Mouse (Mus musculus) cerebellum, postnatal 36 days (tissue): ENCODE measurements around the gene Tnrc6c.

Source experiments
- DNase-seq, 2 experiments: peaks; one replicate each; pipeline ENCODE4 v3.0.0; 2021 to 2022; ENCODE audit warnings: mixed read lengths in 2 of 2

Tnrc6c gene

GRCm38 (mm10) chr11:117638809-117639208 is 15.3 kb upstream of the Tnrc6c start:
- DNase-seq: no peak

- no peak for DNase-seq
Observed at GRCm38 (mm10) chr11:117639331-117639970, 14.6 kb upstream of the Tnrc6c start.

GRCm38 (mm10) chr11:117642181-117642580 is 11.9 kb upstream of the Tnrc6c start:
- DNase-seq: no peak

GRCm38 (mm10) chr11:117643240-117643639 is 10.8 kb upstream of the Tnrc6c start:
- peak; percentile 35 to 59 for DNase-seq

GRCm38 (mm10) chr11:117646786-117647185 is 7.3 kb upstream of the Tnrc6c start:
- no peak for DNase-seq

- DNase-seq: no peak
Observed at GRCm38 (mm10) chr11:117648005-117648404, 6.1 kb upstream of the Tnrc6c start.

GRCm38 (mm10) chr11:117650721-117651644 is 3.1 kb upstream of the Tnrc6c start:
- DNase-seq: no peak

- no peak for DNase-seq
Observed at GRCm38 (mm10) chr11:117652907-117653306, 1.2 kb upstream of the Tnrc6c start.

- peak; percentile 99 for DNase-seq
Observed at GRCm38 (mm10) chr11:117654380-117654924, 363 bp downstream of the Tnrc6c start.

GRCm38 (mm10) chr11:117654934-117655291 is 824 bp downstream of the Tnrc6c start:
- DNase-seq: no peak

- peak; percentile 60 to 62 for DNase-seq
Observed at GRCm38 (mm10) chr11:117655292-117656076, 1.4 kb downstream of the Tnrc6c start.

- DNase-seq: no peak
Observed at GRCm38 (mm10) chr11:117656077-117656401, 1.9 kb downstream of the Tnrc6c start.

GRCm38 (mm10) chr11:117658974-117659373 is 4.9 kb downstream of the Tnrc6c start:
- DNase-seq: peak in 1 of 2 experiments; percentile 31

- no peak for DNase-seq
Observed at GRCm38 (mm10) chr11:117663036-117663809, 9.1 kb downstream of the Tnrc6c start.

- no peak for DNase-seq
Observed at GRCm38 (mm10) chr11:117663810-117664139, 9.7 kb downstream of the Tnrc6c start.

- no peak for DNase-seq
Observed at GRCm38 (mm10) chr11:117665189-117665588, 11.1 kb downstream of the Tnrc6c start.

GRCm38 (mm10) chr11:117666563-117666962 is 12.5 kb downstream of the Tnrc6c start:
- DNase-seq: no peak

- no peak for DNase-seq
Observed at GRCm38 (mm10) chr11:117667152-117667551, 13.1 kb downstream of the Tnrc6c start.

GRCm38 (mm10) chr11:117667825-117668224 is 13.7 kb downstream of the Tnrc6c start:
- DNase-seq: peak in 1 of 2 experiments; percentile 33

GRCm38 (mm10) chr11:117671626-117672025 is 17.5 kb downstream of the Tnrc6c start:
- DNase-seq: no peak

- DNase-seq: no peak
Observed at GRCm38 (mm10) chr11:117674531-117674930, 20.4 kb downstream of the Tnrc6c start.

GRCm38 (mm10) chr11:117676649-117677048 is 22.6 kb downstream of the Tnrc6c start:
- DNase-seq: no peak
